Mouse (Mus musculus): Measurements from ENCODE around the gene Mfsd12.

DNA sequence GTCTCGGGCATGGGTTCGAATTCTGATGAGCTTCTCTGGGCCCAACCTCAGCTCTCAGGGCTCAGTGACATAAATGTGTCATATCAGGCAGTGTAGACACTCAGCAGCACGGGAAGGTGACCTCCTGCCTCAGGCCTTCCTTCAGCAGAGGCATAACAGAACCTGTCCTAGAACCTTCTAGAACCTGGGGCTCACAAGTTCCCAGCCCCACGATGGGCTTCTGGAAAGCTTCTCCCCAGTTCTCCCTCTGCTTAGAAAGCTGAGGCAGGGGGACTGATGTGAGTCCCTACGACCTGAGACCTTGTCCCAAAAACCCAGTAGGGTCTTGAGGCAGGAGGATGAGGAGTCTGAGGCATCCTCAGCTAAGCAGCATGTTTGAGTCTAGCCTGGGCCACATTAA lies 57.9 kb downstream of the Mfsd12 start:
- TF ChIP-seq CTCF (IDR thresholded peaks at IDR 0.05; ENCODE audit: borderline replicate concordance, extremely low read depth, insufficient read depth, insufficient read length), result no peak
- TF ChIP-seq POLR2A (IDR thresholded peaks at IDR 0.05; ENCODE audit: borderline replicate concordance, extremely low read depth, insufficient read depth, insufficient read length, poor library complexity, severe bottlenecking), result no peak

Measured in brain, embryonic 14.5 days (tissue).